Mouse (Mus musculus) forebrain, embryonic 14.5 days (tissue): ENCODE measurements around the gene Cd300lg. TPM values are rescaled to one million over a fixed set of nuclear protein-coding genes. Genes with fewer than 3 reads are reported as not detected.

Experiments used
- polyA plus RNA-seq: library from polyadenylated mRNA; unstranded; fragments of >200 nt; fragmentation: Nextera tagmentation; extraction: Ambion mirVana; gene quantifications from 2 replicates; pipeline ENCODE4 v1.2.1, GENCODE M21; 2014

Gene Cd300lg
- polyA plus RNA-seq, 1 experiment from 2014 or later = not detected

Other genes starting within 250 kb of the Cd300lg start
- 0.34 and 0.49 TPM in 2 replicates for gene Meox1, start 147.1 kb upstream of the Cd300lg start, polyA plus RNA-seq
- gene Sost, start 74.5 kb upstream of the Cd300lg start, polyA plus RNA-seq = not detected in 2 replicates
- gene Cfap97d1, start 57.2 kb upstream of the Cd300lg start, polyA plus RNA-seq = not detected in 2 replicates
- gene Dusp3, start 54.5 kb upstream of the Cd300lg start, polyA plus RNA-seq = 10.4 and 12.2 TPM in 2 replicates
- gene Mpp3, start 13.0 kb upstream of the Cd300lg start, polyA plus RNA-seq = 34.2 and 39.6 TPM in 2 replicates
- gene Mpp2, start 47.0 kb downstream of the Cd300lg start, polyA plus RNA-seq = 15.3 and 16.8 TPM in 2 replicates
- not detected in 2 replicates for gene Ppy, start 59.8 kb downstream of the Cd300lg start, polyA plus RNA-seq
- gene Pyy, start 66.3 kb downstream of the Cd300lg start, polyA plus RNA-seq = not detected in 2 replicates
- gene Nags, start 104.0 kb downstream of the Cd300lg start, polyA plus RNA-seq = 0.14 and 0.17 TPM in 2 replicates
- 32.5 and 33.6 TPM in 2 replicates for gene Tmem101, start 114.9 kb downstream of the Cd300lg start, polyA plus RNA-seq
- gene Lsm12, start 143.8 kb downstream of the Cd300lg start, polyA plus RNA-seq = 83.1 and 93.7 TPM in 2 replicates
- 24.6 and 24.8 TPM in 2 replicates for gene G6pc3, start 148.1 kb downstream of the Cd300lg start, polyA plus RNA-seq
- 38.9 and 60.6 TPM in 2 replicates for gene Hdac5, start 188.7 kb downstream of the Cd300lg start, polyA plus RNA-seq
- 6.1 and 6.3 TPM in 2 replicates for gene BC030867, start 207.4 kb downstream of the Cd300lg start, polyA plus RNA-seq
- gene Asb16, start 227.2 kb downstream of the Cd300lg start, polyA plus RNA-seq = not detected in 2 replicates
- gene Tmub2, start 243.4 kb downstream of the Cd300lg start, polyA plus RNA-seq = 74.4 and 75.3 TPM in 2 replicates